Mouse (Mus musculus) neural tube, embryonic 15.5 days (tissue): ENCODE measurements around the gene Plvap. TPM values are rescaled to one million over a fixed set of nuclear protein-coding genes. Genes with fewer than 3 reads are reported as not detected.

ENCODE experiments used
- ATAC-seq: fragments of 200-750 bp; cut with Nextera tagmentation; 2 replicates; pipeline ENCODE4 v1.8.0; 2017; ENCODE audit warnings: mild to moderate bottlenecking, moderate TSS enrichment, moderate library complexity; ENCODE audit not compliant: low FRiP score
- H3K27ac ChIP-seq: fragments of 300-500 bp; sonication (generic); replicated peaks from 2 replicates; pipeline ENCODE4 v1.5.1; 2015; ENCODE audit warnings: mild to moderate bottlenecking, inconsistent platforms
- H3K27me3 ChIP-seq: fragments of 300-500 bp; sonication (generic); replicated peaks from 2 replicates; pipeline ENCODE4 v1.6.1; 2015; ENCODE audit warnings: inconsistent platforms
- H3K36me3 ChIP-seq: fragments of 300-500 bp; sonication (generic); 2 replicates; pipeline ENCODE4 v1.6.1; 2015; ENCODE audit warnings: inconsistent platforms
- H3K4me1 ChIP-seq: fragments of 300-500 bp; sonication (generic); 2 replicates; pipeline ENCODE4 v1.6.1; 2015; ENCODE audit warnings: inconsistent platforms
- H3K4me2 ChIP-seq: fragments of 300-500 bp; sonication (generic); 2 replicates; pipeline ENCODE4 v1.6.1; 2015; ENCODE audit warnings: inconsistent platforms, mild to moderate bottlenecking, moderate library complexity
- H3K4me3 ChIP-seq: fragments of 300-500 bp; sonication (generic); replicated peaks from 2 replicates; pipeline ENCODE4 v1.5.1; 2015; ENCODE audit warnings: mild to moderate bottlenecking, inconsistent platforms
- H3K9ac ChIP-seq: fragments of 300-500 bp; sonication (generic); replicated peaks from 2 replicates; pipeline ENCODE4 v1.6.1; 2015; ENCODE audit warnings: mild to moderate bottlenecking, inconsistent platforms
- H3K9me3 ChIP-seq: fragments of 300-500 bp; sonication (generic); replicated peaks from 2 replicates; pipeline ENCODE4 v1.6.1; 2016; ENCODE audit warnings: inconsistent platforms
- WGBS: fragments of 180-500 bp; shearing (Covaris S2); methylation state at CpG from one replicate; pipeline ENCODE4 v1.1.7; 2015; ENCODE audit warnings: mixed read lengths; 5-methylcytosine and 5-hydroxymethylcytosine counted together
- polyA plus RNA-seq: library from polyadenylated mRNA; unstranded; fragments of >200 nt; fragmentation: Nextera tagmentation; extraction: Ambion mirVana; gene quantifications from 2 replicates; pipeline ENCODE4 v1.2.1, GENCODE M21; 2015

The Plvap gene
- polyA plus RNA-seq, 1 experiment from 2014 or later, result 9.5 TPM

DNA sequence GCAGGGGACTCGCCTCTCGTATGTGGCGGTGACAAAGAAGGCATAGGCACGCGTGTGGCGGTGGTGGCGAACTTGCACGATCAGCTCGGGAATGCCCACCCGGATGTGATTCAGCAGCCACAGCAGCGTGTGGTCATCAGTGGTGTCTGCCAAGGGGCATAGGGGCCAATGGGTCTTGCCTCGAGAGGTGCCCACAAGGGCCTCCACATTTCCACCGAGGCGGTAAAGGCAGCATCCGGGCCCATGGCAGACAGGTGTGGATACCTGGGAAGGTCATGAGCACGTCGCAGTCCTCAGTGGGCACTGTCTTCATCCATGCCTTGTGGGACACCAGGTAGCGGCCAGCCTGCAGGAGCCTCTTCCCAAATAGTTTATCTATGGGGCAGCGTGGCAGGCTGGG is 26.8 kb downstream of the Plvap start:
- Histone ChIP-seq H3K4me1 (peaks cover 62% of the 10 kb centered on the region), H3K4me2 (peak overlapping the region; percentile 86), H3K4me3 (peak overlapping the region; percentile 84), H3K36me3 (peaks cover 27% of the 10 kb centered on the region), H3K27me3 (no peaks in the 10 kb centered on the region), H3K9me3 (no peaks in the 10 kb centered on the region), H3K9ac (peak overlapping the region; percentile 99), H3K27ac (no peak overlapping the region)
- 95% methylated on average over 19 of the region's 19 CpGs for WGBS
- ATAC-seq, result no peak

DNA sequence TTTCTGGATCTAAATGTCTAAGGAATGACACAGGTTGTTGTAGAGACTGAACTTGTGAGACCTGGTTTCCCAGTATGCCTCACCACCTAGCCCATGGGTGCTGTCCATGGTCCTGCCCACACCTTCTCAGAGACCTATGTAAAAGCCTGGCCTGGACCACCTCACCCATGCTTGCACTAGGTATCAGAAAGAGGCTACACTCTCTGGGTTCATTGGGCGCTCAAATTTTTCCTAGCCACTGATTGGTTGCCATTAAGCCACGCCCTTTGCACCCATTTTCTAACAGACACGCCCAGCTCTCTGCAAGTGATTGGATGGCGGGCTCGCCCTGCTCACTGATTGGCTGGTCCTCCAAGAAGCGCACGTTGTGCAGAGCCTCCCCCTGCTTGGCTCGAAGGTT is 27.6 kb downstream of the Plvap start:
- H3K9ac ChIP-seq, result no peak overlapping the region
- no peaks in the 10 kb centered on the region for H3K9me3 ChIP-seq
- 0 out of 2 replicates have a peak overlapping the region, but pooled peaks have one; percentile 86 for H3K4me2 ChIP-seq
- H3K4me1 ChIP-seq, result peaks cover 54% of the 10 kb centered on the region
- no peak for ATAC-seq
- no peak overlapping the region for H3K4me3 ChIP-seq
- no peaks in the 10 kb centered on the region for H3K27me3 ChIP-seq
- peaks cover 34% of the 10 kb centered on the region for H3K36me3 ChIP-seq
- 46% methylated on average over 8 of the region's 8 CpGs for WGBS
- no peak overlapping the region for H3K27ac ChIP-seq

DNA sequence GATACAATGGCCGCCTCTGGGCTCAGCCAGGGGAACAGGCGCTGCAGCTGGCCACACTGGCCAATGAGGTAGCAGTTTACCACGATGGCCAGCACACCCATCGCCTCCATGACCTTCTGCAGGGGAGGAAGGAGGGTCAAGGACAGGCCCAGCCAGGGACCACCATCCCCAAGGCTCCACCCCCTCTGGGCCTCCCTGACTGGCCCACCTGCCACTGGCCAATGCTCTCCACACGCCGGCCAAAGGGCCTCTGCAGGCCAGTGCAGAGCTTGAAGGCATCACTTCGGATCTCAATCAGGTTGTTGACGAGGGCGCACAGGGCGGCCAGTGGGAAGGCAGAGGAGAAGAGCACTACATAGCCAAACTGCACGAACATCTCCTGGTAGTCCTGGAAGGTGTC is 32.6 kb downstream of the Plvap start:
- H3K27ac ChIP-seq, result no peak overlapping the region
- peaks cover 39% of the 10 kb centered on the region for H3K4me1 ChIP-seq
- no peak for ATAC-seq
- peaks cover 54% of the 10 kb centered on the region for H3K36me3 ChIP-seq
- no peak overlapping the region for H3K4me3 ChIP-seq
- WGBS, result 94% methylated on average over 11 of the region's 11 CpGs
- H3K4me2 ChIP-seq, result no peak overlapping the region
- no peaks in the 10 kb centered on the region for H3K27me3 ChIP-seq
- no peak overlapping the region for H3K9ac ChIP-seq
- no peaks in the 10 kb centered on the region for H3K9me3 ChIP-seq

DNA sequence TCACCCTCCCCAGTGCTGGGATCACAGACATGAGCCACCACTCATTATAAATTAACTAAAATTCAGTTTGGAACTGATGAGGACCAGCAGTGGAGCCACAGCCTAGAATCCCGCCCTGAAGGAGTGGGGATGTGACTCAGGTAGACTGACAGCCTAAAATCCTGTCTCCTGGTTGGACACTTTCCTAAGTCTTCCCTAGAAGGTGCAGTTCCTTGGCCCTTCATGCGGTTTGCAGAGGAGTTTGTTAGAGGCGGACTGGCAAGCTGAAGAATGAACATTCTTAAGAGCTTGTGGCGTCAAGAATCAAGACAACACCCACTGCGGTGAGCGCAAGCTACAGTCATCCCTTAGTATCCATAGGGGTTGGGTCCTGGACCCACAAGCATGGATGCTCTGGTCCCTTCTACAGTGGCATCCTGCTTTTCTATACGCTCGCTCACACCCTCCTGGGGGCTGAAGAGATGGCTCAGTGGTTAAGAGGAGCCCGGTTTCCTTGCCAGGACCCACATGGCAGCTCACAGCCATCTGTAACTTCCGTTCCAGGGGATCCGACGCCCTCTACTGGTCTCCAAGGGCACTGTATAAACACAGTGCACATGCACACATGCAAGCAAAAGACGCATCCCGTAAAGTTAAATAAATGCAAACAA is 34.2 kb downstream of the Plvap start:
- Histone ChIP-seq H3K9me3 (no peaks in the 10 kb centered on the region), H3K4me3 (peak overlapping the region; percentile 56), H3K4me2 (peak overlapping the region; percentile 81), H3K27ac (peak overlapping the region; percentile 93), H3K36me3 (peaks cover 65% of the 10 kb centered on the region), H3K27me3 (no peaks in the 10 kb centered on the region), H3K4me1 (peaks cover 28% of the 10 kb centered on the region), H3K9ac (peak overlapping the region; percentile 65)
- 41% methylated on average over 14 of the region's 14 CpGs for WGBS
- 0 out of 2 replicates have a peak, but pooled peaks have one; percentile 0 for ATAC-seq

DNA sequence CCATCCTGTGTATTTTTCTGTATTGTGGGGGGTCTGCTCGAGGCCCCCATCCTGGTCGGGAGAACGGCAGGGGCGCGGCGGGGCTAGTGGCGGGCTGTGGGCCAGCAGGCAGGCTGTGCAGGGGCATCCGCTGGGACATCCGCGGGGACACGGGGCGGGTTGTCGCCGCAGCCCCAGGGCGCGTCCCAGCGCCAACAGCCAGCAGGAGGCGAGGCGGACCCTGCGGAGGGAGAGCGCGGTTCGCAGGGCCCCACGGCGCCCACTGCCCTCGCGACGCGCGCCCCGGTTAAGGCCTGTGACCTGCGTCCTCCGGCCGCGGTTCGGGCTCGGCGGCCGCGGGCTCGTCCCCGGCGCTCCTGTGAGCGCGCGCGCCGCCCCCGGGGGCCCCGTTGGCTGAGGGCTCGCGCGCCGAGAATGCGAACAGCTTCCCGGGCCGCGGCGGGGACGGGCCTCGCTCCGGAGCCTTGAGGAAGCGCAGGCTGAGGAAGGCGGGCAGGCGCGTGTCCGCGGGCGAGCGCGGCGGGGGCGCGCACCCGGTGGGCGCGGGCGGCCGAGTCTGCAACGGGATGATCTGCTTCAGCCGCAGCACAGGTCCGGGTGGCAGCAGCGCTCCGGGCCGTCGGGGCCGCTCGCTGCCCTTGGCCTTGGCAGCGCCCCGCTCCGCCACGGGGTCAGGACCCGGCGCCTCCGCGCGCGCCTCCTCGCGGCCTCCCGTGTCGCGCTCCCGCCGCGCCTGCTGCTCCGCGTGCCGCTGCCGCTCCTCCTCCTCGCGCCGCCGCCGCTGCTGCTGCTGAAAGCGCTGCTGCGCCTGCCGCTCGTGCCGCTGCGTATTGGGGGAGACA is 35.2 kb downstream of the Plvap start:
- peak overlapping the region; percentile 93 for H3K27ac ChIP-seq
- no peaks in the 10 kb centered on the region for H3K9me3 ChIP-seq
- peak overlapping the region; percentile 56 for H3K4me3 ChIP-seq
- peak; percentile 79 for ATAC-seq
- H3K36me3 ChIP-seq, result peaks cover 70% of the 10 kb centered on the region
- peaks cover 25% of the 10 kb centered on the region for H3K4me1 ChIP-seq
- WGBS, result under 1% methylated on average over 76 of the region's 121 CpGs
- peak overlapping the region; percentile 65 for H3K9ac ChIP-seq
- H3K4me2 ChIP-seq, result peak overlapping the region; percentile 81
- no peaks in the 10 kb centered on the region for H3K27me3 ChIP-seq

DNA sequence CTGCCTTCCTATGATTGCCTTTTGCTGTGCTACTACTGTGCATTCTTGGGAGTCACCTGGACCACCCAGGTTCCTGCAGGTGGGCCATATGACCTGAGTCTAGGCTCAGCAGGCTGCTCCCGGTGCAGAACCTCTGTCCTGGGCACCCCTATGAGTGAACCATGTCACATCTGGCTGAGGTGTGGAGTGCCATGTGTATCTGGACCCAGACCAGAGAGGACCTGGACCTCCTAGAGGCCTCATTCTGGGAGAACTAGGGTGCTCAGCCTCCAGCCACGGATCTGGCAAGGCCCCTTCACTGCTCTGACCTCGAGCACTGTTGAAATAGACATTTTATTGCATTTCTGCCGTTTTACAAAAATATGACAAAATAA is 35.9 kb downstream of the Plvap start:
- H3K4me2 ChIP-seq, result peak overlapping the region; percentile 81
- peak overlapping the region; percentile 65 for H3K9ac ChIP-seq
- peaks cover 30% of the 10 kb centered on the region for H3K4me1 ChIP-seq
- WGBS, result 31% methylated on average over 4 of the region's 4 CpGs
- H3K27ac ChIP-seq, result peak overlapping the region; percentile 93
- H3K4me3 ChIP-seq, result peak overlapping the region; percentile 56
- H3K27me3 ChIP-seq, result no peaks in the 10 kb centered on the region
- ATAC-seq, result peak; percentile 5; the same call in 1 of the 2 replicates
- no peaks in the 10 kb centered on the region for H3K9me3 ChIP-seq
- peaks cover 70% of the 10 kb centered on the region for H3K36me3 ChIP-seq

DNA sequence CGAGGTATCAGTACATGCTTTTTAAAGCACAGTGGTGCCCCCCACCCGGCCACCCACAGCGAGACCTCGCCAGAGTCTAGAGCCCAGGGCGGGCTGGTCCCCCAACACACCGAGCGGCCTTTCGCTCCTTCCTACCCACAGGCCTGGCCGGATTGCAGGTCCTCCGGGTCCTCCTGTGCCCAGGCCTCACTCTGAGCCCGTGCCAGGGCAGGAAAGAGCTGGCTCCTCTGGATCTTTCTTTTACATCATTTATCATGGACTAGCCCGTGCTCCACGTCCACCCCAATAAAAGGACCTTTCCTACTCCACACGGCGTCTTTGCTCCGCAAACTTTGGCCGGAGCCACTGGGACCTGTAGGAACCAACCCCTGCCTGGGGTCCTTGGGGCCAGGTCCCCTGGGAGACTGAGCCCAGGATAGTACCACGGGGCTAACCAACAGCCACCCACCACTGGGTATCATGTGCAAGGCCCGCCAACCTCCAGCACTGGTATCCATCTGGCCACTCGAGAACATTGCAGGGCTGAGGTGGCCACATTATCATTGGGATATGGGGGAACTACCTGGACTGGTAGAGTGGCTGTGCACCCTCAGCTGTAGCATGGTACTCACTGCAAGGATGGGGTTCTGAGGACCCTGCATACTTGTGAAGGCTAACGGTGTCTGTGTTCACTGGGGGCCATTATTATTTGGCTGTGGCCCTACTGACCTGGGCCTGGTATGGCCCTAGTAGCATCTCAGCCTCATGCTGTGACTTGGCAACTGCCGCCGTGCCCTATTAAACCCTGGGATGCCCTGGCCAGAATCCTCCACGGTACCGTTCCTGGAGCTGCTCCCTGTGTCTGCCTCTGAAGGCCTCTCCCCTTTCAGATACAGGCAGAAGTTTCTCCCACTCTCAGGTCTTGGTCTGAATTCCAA is 36.5 kb downstream of the Plvap start:
- Histone ChIP-seq H3K4me1 (peaks cover 36% of the 10 kb centered on the region), H3K4me2 (0 out of 2 replicates have a peak overlapping the region, but pooled peaks have one; percentile 81), H3K36me3 (peaks cover 64% of the 10 kb centered on the region), H3K4me3 (peak overlapping the region; percentile 56; the same call in 1 of the 2 replicates), H3K27me3 (no peaks in the 10 kb centered on the region), H3K9ac (no peak overlapping the region), H3K27ac (peak overlapping the region; percentile 93), H3K9me3 (no peaks in the 10 kb centered on the region)
- ATAC-seq, result no peak
- 89% methylated on average over 25 of the region's 25 CpGs for WGBS

DNA sequence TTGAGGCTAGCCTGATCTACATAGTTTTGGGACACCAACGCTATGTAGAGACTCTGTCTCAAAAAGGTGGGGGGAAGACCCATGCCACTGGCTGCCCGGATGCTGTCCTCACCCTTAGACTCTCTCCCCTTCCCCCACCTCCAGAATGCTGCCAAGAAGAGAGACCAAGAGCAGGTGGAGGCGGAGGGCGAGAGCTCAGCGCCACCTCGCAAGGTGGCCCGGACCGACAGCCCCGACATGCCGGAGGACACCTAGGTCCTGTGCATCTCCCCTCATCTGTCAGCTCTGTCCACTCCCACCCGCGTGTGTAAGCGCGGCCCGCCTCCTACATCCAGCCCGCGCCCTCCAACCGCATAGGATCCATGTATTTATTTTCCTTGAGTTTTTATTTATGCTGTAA is 37.2 kb downstream of the Plvap start:
- no peak for ATAC-seq

DNA sequence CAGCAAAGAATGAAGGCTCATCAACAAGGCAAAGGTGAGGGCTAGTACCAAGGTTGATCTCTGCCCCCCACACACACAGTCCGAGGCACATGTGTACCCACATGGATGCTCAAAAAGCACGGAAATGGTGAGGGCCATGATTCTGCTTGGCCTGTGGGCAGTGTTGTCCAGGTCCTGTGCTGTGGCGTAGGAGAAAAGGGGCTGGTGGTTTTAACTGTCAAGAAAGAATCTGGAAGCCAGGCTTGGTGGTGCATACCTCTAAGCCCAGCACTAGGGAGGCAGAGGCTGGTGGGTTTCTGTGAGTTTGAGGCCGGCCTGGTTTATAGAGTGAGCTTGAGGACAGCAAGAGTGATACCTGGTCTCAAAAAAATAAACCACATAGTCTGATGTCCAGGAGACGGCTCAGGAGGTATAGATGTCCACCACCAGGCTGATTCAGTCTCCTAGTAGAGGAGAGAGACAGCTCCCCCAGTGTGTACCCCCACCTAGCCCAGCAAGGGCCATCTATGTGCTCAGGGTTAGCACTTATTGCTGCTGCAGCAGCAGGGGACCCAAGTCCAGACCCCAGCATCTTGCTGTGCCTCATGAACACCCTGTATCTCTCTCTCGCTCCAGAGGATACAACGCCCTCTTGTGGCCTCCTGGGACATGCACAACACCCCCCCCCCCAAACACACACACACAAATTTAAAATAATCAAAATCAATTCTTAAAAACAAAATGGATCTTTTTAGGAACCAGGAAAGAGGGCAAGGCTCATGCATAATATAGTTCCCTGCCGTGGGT is 38.8 kb downstream of the Plvap start:
- 93% methylated on average over 8 of the region's 8 CpGs for WGBS
- no peak overlapping the region for H3K27ac ChIP-seq
- H3K4me2 ChIP-seq, result no peak overlapping the region
- H3K9ac ChIP-seq, result no peak overlapping the region
- H3K9me3 ChIP-seq, result no peaks in the 10 kb centered on the region
- ATAC-seq, result no peak
- H3K4me3 ChIP-seq, result no peak overlapping the region
- H3K27me3 ChIP-seq, result no peaks in the 10 kb centered on the region
- peaks cover 45% of the 10 kb centered on the region for H3K36me3 ChIP-seq
- peaks cover 44% of the 10 kb centered on the region for H3K4me1 ChIP-seq

More for the DNA sequence above, 37.2 kb downstream of the Plvap start:
- Histone ChIP-seq H3K9me3 (no peaks in the 10 kb centered on the region), H3K4me3 (no peak overlapping the region), H3K9ac (no peak overlapping the region), H3K27ac (no peak overlapping the region), H3K36me3 (peaks cover 58% of the 10 kb centered on the region), H3K4me2 (no peak overlapping the region), H3K27me3 (no peaks in the 10 kb centered on the region), H3K4me1 (peaks cover 41% of the 10 kb centered on the region)
- WGBS, result 96% methylated on average over 18 of the region's 18 CpGs

DNA sequence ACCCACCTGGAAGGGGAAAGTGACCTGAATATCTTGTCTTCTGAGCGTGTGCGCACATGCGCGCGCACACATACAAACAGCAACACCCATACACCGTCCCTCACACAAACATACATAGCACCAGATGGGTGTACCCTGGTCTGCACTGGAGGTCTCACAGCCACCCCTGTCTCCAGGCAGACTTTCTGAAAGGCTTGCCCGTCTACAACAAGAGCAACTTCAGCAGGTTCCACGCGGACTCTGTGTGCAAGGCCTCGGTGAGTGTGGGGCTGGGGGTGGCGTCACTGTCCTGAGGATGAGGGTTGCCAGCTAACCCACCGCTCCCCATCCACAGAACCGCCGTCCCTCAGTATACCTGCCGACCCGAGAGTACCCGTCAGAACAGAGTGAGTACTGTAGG is 39.7 kb downstream of the Plvap start:
- Histone ChIP-seq H3K36me3 (peaks cover 45% of the 10 kb centered on the region), H3K4me1 (peaks cover 35% of the 10 kb centered on the region), H3K4me2 (no peak overlapping the region), H3K9ac (no peak overlapping the region), H3K4me3 (no peak overlapping the region), H3K27me3 (no peaks in the 10 kb centered on the region), H3K9me3 (no peaks in the 10 kb centered on the region), H3K27ac (no peak overlapping the region)
- no peak for ATAC-seq
- 95% methylated on average over 17 of the region's 17 CpGs for WGBS

DNA sequence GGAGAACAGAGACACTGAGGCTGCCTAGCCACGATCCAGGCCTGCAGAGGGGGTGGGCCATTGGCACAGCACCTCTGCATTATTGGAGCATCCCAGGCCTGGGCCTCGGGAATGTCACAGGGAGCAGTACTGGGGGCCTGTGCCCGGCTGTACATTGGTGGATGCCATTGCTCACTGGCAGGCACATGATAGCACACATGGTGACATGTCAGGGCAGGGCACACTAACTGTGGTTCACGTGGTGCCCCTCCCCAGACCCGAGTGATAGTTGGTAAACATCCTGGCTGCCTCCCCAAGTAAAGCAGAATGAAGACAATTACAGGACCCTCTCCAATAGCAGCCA is 40.7 kb downstream of the Plvap start:
- Histone ChIP-seq H3K4me2 (no peak overlapping the region), H3K27me3 (no peaks in the 10 kb centered on the region), H3K9me3 (no peaks in the 10 kb centered on the region), H3K27ac (no peak overlapping the region), H3K36me3 (peaks cover 45% of the 10 kb centered on the region), H3K4me1 (peaks cover 31% of the 10 kb centered on the region), H3K4me3 (no peak overlapping the region), H3K9ac (no peak overlapping the region)
- WGBS, result 89% methylated on average over 5 of the region's 5 CpGs
- no peak for ATAC-seq
